Mouse (Mus musculus): ENCODE results near the gene Gm49416.
"Not testable (repeated sequence)": the region's sequence is repeated elsewhere in the genome, so short reads cannot be mapped to it uniquely, and the experiment has no call there.

Gene Gm49416

DNA sequence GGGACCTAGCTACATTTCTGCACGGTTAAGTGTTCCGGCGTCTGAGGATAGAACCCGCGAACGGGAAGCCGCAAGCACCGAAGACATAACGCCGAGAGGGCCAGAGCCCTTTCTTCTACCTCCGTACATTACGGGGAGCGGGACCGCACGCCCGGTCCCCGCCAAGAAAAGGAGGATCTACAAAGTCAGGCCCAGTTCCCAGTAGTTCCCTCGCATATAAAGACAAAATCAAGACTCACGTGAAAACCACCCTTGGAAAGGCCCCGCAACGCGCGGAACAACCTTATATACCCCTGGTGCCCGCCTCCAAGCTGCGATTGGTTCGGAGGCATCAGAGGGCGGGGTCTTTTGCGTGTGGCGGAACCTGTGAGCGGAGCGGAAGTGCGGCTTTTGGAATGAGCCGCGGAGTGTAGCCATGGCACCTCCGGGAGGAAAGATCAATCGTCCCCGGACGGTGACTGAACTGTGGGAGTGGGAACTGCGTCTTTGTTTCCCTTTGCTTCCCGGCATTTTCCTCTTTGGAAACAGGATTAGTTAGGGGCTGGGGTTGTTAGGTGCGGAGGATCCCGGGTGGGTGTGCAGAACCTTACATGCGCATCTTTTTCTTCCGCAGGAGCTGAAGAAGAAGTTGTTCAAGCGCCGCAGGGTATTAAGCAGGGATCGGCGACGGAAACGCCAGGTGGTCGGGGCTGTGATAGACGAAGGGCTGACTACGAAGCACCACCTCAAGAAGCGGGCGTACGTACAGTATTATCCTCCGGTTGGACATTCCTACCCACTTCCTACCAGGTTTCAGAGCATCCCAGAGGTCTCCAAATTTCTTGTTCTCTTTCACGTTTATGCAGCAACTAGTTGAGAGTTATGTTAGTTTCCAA lies at the start of gene Gm49416, which contains the start of gene 1810009A15Rik:
TSS of gene Gm49416 (plus strand) at position 416 of the 875 bp plus-strand sequence.
TSS of gene 1810009A15Rik (plus strand) at position 343 of the 875 bp plus-strand sequence.
- in situ Hi-C loops (cut with MboI), result no loop called here

GRCm38 (mm10) chr19:8839103-8839907 lies 49.4 kb upstream of the Gm49416 start, which contains the start of gene Gng3:
Gng3 (minus strand) TSS chr19:8839194.
- in situ Hi-C loops (cut with MboI), result no loop called here

- in situ Hi-C loops (cut with MboI), result no loop called here
Observed at GRCm38 (mm10) chr19:8839908-8840791, 48.6 kb upstream of the Gm49416 start.

DNA sequence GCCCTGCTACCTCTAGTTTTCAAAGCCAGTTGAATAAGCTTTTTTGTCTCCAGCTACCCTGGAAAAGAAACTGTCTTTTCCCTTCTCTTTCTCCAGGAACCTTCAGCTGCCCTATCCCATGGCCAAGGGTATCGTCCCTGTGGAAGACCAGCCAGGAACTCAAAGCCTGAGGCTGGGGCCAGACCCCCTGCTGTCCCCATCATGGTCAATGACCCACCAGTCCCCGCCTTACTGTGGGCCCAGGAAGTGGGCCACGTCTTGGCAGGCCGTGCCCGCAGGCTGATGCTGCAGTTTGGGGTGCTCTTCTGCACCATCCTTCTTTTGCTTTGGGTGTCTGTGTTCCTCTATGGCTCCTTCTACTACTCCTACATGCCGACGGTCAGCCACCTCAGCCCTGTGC lies 47.7 kb upstream of the Gm49416 start:
- in situ Hi-C loops (cut with MboI), result no loop called here

DNA sequence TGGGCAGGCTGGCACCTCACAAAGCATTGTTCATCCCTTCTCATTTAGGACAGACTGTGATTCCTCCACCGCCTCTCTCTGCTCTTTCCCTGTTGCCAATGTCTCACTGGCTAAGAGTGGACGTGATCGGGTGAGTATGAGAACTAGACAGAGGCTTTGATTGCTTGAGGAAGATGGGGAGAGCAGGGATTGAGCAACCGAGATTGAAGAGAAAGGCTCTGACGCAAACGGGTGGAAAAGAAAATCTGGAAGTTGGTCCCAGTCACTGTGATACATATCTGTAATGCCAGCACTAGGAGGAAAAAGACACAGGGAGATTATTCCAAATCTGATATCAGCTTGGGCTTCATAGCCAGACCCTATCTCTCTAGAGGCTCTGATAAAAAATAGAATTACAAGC lies 45.8 kb upstream of the Gm49416 start:
- in situ Hi-C loops (cut with MboI), result no loop called here

DNA sequence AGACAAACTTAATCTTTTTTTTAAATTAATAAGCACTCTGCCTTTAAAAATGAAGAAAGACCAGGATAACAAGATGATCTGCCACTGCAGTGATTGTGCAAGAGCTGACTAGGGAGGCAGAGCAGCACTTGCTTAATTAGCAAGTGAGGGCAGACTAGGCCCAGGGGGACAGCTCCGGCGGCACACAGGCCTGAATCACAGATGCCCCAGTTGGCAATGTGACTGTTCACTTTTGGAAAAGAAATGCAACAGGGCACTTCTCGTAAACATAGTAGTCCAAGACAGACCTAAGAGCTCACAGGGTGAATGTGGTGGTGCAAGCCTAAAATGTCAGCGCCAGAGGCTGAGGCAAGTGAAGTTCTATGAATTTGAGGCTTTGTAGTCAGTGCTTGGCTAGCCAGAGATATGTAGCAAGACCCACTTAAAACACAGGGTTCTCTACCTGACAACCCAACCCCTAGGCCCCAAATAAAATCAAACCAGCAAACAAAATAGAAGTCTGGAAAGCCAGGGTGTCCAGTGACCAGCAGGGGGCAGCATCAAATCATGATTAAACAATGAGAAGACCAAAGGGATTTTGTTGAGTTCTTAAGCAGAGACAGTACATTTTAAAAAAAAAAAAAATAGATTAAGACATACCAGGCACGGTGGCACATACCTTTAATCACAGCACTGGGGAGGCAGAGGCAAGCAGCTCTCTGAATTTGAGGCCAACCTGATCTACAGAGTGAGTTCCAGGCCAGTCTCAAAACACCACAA lies 44.2 kb upstream of the Gm49416 start:
- in situ Hi-C loops (cut with MboI), result no loop called here

DNA sequence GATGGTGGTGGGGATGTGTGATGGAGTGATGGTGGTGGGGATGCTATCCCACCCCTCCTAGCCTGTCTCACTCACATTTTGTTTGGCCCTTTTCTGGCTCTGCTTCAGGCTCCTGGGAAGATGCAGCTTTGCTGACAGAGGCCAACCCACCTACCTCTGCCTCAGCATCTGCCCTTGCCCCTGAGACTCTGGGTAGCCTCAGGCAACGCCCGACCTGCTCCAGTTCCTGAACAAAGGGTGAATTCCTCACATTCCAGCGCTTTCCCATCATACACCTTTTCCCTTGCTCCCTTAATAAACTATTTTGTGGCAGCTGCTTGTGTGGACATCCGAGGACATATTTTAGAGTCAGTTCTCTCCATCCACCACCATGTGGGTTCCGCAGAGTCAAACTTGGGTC lies 40.4 kb upstream of the Gm49416 start:
- in situ Hi-C loops (cut with MboI), result no loop called here

- in situ Hi-C loops (cut with MboI), result loop anchor here (5.0 kb wide), 1 partner anchor 262 kb away; no protein-coding TSS in a partner anchor
Observed at GRCm38 (mm10) chr19:8850402-8850901, 38.3 kb upstream of the Gm49416 start, which contains the start of gene Lrrn4cl. Lrrn4cl (plus strand) TSS chr19:8850768.

DNA sequence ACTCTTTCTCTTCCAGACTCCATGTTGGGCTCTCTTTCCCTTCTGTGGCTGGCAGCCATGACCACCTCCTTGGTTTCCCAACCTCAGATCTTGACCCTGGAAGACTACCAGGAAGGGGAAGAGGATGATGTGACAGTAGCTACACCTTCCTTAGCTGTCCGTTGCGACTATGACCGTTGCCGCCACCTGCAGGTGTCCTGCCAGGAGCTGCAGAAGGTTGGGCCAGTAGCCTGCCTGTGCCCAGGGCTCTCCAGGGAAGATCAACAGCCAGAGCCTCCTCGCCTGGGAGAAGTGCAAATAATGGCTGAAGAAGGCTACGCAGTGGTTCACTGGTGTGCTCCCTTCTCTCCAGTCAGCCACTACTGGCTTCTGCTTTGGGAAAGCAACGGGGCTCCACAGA lies 37.1 kb upstream of the Gm49416 start:
- in situ Hi-C loops (cut with MboI), result loop anchor here (5.0 kb wide), 1 partner anchor 261 kb away; no protein-coding TSS in a partner anchor

DNA sequence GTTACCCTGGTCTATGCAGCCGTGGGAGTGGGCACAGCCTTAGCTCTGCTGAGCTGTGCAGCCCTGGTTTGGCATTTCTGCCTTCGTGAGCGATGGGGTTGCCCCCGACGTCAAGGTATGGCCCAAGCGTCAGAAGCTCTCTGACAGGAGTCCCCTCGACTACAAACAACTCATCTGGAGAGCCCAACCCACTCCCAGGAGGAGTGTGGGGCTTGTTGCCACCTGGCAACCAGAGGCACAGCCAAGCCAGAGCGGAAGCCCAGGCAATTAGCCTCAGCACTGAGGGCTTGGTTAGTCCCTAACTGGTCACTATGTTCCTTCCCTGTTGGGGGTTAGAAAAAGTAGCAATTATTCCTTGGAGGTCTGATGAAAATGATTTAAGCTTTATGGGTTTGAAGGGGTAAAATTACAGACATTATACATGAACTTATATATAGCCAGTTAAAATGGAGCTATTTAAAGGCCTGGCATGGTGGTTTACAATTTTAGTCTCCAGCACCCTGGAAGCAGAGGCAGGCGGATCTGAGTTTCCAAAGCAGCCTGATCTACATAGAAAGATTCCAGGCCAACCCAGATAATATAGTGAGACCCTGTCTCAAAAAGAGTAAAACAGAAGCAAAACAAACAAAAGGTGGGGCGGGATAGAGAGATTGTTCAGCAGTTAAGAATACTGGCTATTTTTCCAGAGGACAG lies 36.3 kb upstream of the Gm49416 start:
- in situ Hi-C loops (cut with MboI), result loop anchor here (5.0 kb wide), 1 partner anchor 260 kb away; no protein-coding TSS in a partner anchor

GRCm38 (mm10) chr19:8853117-8853516 lies 35.6 kb upstream of the Gm49416 start:
- in situ Hi-C loops (cut with MboI), result loop anchor here (5.0 kb wide), 1 partner anchor 259 kb away; no protein-coding TSS in a partner anchor

- in situ Hi-C loops (cut with MboI), result no loop called here
Observed at GRCm38 (mm10) chr19:8857689-8858088, 31.0 kb upstream of the Gm49416 start.

DNA sequence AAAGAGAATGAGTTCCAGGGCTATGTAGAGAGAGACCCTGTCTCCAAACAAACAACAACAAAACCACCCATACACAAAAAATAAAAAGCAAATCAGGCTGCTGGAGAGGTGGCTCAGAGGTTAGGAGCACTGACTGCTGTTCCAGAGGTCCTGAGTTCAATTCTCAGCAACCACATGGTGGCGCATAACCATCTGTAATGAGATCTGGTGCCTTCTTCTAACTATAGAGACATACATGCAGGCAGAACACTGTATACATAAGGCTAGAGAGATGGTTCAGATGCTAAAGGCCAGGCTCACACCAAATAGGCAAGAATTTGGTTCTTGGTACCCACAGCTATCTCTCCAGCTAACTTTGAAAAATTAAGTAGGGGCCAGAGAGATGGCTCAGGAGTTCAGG lies 29.7 kb upstream of the Gm49416 start:
- in situ Hi-C loops (cut with MboI), result no loop called here

DNA sequence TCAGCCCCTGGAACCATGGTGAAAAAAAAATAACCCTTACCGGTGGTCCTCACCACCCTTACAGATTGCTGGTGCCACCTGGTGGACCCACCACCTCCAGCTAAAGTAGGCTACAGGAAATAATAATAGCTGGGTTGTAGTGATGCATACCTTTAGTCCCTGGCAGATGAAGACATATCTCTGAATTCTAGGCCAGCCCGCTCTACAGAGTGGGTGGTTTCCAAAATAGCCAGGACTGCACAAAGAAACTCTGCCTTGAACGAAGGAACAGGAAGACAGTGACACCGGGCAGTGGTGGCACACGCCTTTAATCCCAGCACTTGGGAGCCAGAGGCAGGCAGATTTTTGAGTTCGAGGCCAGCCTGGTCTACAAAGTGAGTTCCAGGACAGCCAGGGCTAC lies 24.5 kb upstream of the Gm49416 start:
- in situ Hi-C loops (cut with MboI), result no loop called here

- in situ Hi-C loops (cut with MboI), result not testable (repeated sequence)
Observed at GRCm38 (mm10) chr19:8870381-8870780, 18.3 kb upstream of the Gm49416 start.

DNA sequence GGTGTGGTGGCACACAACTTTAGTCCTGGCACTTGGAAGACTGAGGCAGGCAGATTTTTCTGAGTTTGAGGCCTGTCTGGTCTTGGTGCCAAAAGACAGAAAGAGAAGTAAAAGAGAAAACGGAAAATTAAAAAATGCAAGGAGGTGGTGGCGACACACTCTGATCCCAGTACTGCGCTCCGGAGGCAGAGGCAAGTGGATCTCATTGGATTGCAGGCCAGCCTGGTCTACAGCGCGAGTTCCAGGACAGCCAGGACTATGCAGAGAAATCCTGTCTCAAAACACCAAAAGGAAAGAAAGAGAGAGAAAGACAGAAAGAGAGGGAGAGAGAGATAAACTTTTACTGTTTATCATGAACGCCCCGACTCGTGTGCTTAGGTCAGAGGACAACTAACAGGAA lies 17.9 kb upstream of the Gm49416 start:
- in situ Hi-C loops (cut with MboI), result no loop called here

- in situ Hi-C loops (cut with MboI), result no loop called here
Observed at GRCm38 (mm10) chr19:8871267-8872186, 17.2 kb upstream of the Gm49416 start, which contains the start of gene Ubxn1. Ubxn1 (plus strand) TSS chr19:8871496.

- in situ Hi-C loops (cut with MboI), result no loop called here
Observed at GRCm38 (mm10) chr19:8872266-8872840, 16.4 kb upstream of the Gm49416 start.
